In the genomic region with DNA sequence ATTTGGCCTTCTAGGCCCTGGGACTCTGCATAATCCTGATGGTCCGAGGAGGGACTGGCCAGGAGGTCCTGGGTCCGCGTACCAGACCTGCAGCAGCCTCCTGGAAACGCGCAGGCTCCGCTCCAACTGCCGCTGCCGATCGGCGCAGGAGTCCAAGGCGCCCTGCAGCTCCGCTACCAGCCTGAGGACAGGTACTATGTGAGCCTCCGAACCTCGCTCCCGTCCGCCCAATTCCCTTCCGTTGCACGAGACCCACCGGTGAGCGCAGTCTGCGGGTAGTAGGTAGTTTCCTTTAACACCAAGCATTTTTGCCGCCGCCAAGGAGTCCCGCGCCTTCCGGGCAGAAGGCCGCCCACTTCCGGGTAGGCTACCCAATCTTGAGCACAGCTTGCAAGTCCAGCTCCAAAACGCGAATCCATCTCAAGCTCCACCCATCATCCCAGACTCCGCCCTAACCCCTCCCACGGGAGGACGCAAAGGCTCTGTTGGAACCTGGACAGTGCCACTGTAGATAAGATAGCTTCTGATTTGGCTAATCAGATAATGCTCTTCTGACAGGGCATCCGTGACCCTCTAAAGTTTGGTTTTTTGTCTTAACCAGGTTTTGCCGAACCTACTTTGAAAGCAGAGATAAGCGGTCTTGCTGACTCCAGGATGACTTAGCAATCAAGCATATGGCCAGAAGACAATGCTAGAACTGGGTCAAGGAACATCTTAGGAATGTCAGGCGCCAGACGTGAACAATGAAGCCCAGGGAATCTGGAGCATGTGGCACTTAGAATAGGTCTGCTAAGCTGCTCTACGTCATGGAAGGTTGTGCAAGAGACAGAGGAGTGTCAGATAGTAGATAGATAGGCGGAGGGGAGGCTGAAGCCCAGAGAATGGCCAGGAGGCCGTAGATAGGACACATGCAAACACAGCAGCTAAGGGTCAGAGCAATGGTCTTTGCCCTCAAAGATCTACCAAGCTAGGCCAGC, we compare ENCODE assay signal across 8 mouse cellular contexts. TPM values are rescaled to one million over a fixed set of nuclear protein-coding genes. Genes with fewer than 3 reads are reported as not detected.
DNase-seq lines count a peak whose midpoint lies in the region; ATAC-seq and TF ChIP-seq lines count a peak whose summit lies in the region.

Gene Tedc2, minus strand, starts transcription at position 417 of the 977 bp plus-strand sequence.

- H3K27ac ChIP-seq in hindbrain, embryonic 11.5 days (ENCODE audit: low read depth, low read length): 0 out of 2 replicates have a peak within 1 kb of the TSS, but pooled peaks have one; percentile 13
- peak within 1 kb of the TSS; percentile 68 for H3K27ac ChIP-seq in lung, postnatal 0 days (ENCODE audit: low read length)

- no peaks in the 10 kb centered on the region for H3K9me3 ChIP-seq in hindbrain, embryonic 11.5 days (ENCODE audit: control insufficient read depth, low read length)
- no peaks in the 10 kb centered on the region for H3K9me3 ChIP-seq in lung, postnatal 0 days (ENCODE audit: low read length)

- peak; percentile 95 for DNase-seq in NIH3T3 (ENCODE audit: low read depth)
- DNase-seq in cerebellum, adult 9-11 months: peak; percentile 97
- DNase-seq in frontal cortex, adult 2 months (ENCODE audit: extremely low spot score in 1 of 2, low spot score in 1 of 2): peak; percentile 89 to 95
- peak; percentile 93 for DNase-seq in hindbrain, embryonic 11.5 days (ENCODE audit: low spot score)
- peak; percentile 85 to 88 for DNase-seq in layer of hippocampus, postnatal 10 days (ENCODE audit: low spot score in 2 of 2)
- peak; percentile 96 for DNase-seq in lung, postnatal 0 days (ENCODE audit: low spot score)
- peak; percentile 65 for DNase-seq in ovary, postnatal 10 days (ENCODE audit: low spot score)
- peak; percentile 93 for DNase-seq in thymus, postnatal 0 days (ENCODE audit: low spot score)

- peaks cover 4% of the 10 kb centered on the region; the same call in 1 of the 2 replicates for H3K36me3 ChIP-seq in hindbrain, embryonic 11.5 days (ENCODE audit: control insufficient read depth, insufficient read depth, low read length)
- 0 out of 2 replicates have a peak, but pooled peaks cover 4% of the 10 kb centered on the region for H3K36me3 ChIP-seq in lung, postnatal 0 days (ENCODE audit: insufficient read depth, low read length)

- H3K4me3 ChIP-seq in hindbrain, embryonic 11.5 days (ENCODE audit: low read depth, low read length): peak within 1 kb of the TSS; percentile 87
- H3K4me3 ChIP-seq in lung, postnatal 0 days (ENCODE audit: low read depth, low read length): peak within 1 kb of the TSS; percentile 74

- 5% methylated on average over 41 of the region's 41 CpGs for WGBS in hindbrain, embryonic 11.5 days
- 3% methylated on average over 40 of the region's 41 CpGs for WGBS in lung, postnatal 0 days

- H3K4me2 ChIP-seq in hindbrain, embryonic 11.5 days (replicated peaks; ENCODE audit: low read depth, low read length): peak within 1 kb of the TSS; percentile 85
- H3K4me2 ChIP-seq in lung, postnatal 0 days (replicated peaks; ENCODE audit: low read depth, low read length): peak within 1 kb of the TSS; percentile 89

- peak within 1 kb of the TSS; percentile 85 for H3K9ac ChIP-seq in hindbrain, embryonic 11.5 days (ENCODE audit: low read depth, low read length)
- H3K9ac ChIP-seq in lung, postnatal 0 days (replicated peaks; ENCODE audit: low read depth): peak within 1 kb of the TSS; percentile 52

- no peaks in the 10 kb centered on the region for H3K27me3 ChIP-seq in hindbrain, embryonic 11.5 days (ENCODE audit: control insufficient read depth, insufficient read depth, low read length)
- no peaks in the 10 kb centered on the region for H3K27me3 ChIP-seq in lung, postnatal 0 days (replicated peaks; ENCODE audit: insufficient read depth, low read length)

- TF ChIP-seq CTCF in lung, postnatal 0 days (IDR thresholded peaks at IDR 0.05): no peak

- ATAC-seq in hindbrain, embryonic 11.5 days (ENCODE audit: low FRiP score): peak; percentile 94
- ATAC-seq in lung, postnatal 0 days: peak; percentile 96

- peaks cover 8% of the 10 kb centered on the region for H3K4me1 ChIP-seq in hindbrain, embryonic 11.5 days (replicated peaks; ENCODE audit: control insufficient read depth, insufficient read depth, low read length)
- peaks cover 4% of the 10 kb centered on the region; the same call in 1 of the 2 replicates for H3K4me1 ChIP-seq in lung, postnatal 0 days (ENCODE audit: insufficient read depth, low read depth, low read length)

- peak; percentile 33; the same call in 1 of the 2 replicates for TF ChIP-seq EP300 in lung, postnatal 0 days (IDR thresholded peaks at IDR 0.05)

RNA-seq across cellular contexts. Expression of gene Tedc2, which starts in this region (rescaled TPM):
- 18.6 and 19.1 TPM in 2 replicates for polyA plus RNA-seq in frontal cortex, adult 2 months (2012; rRNA removed)
- 16.2 and 17.8 TPM in 2 replicates for polyA plus RNA-seq in hindbrain, embryonic 11.5 days (2014; fragmentation: Nextera tagmentation; extraction: Ambion mirVana)
- total RNA-seq in layer of hippocampus, postnatal 10 days (2021): 10 to 100 TPM in 1 of 2 experiments, 1 to 10 TPM in 1; 9.1 to 13.0 TPM
- polyA plus RNA-seq in lung, postnatal 0 days (2015; fragmentation: Nextera tagmentation; extraction: Ambion mirVana): 5.3 and 6.3 TPM in 2 replicates
- polyA plus RNA-seq in thymus, postnatal 0 days (2015; fragmentation: Nextera tagmentation; extraction: Ambion mirVana): 6.9 and 8.0 TPM in 2 replicates

Comparison
In these comparisons a context has a peak if more than half of its experiments do, and no peak if none do; other contexts are left out.
1. Peak in every context shown above with its lines: DNase-seq, ATAC-seq, H3K4me3 ChIP-seq and H3K27ac ChIP-seq.